11 mouse cellular contexts compared by ENCODE assay signal in the genomic region with DNA sequence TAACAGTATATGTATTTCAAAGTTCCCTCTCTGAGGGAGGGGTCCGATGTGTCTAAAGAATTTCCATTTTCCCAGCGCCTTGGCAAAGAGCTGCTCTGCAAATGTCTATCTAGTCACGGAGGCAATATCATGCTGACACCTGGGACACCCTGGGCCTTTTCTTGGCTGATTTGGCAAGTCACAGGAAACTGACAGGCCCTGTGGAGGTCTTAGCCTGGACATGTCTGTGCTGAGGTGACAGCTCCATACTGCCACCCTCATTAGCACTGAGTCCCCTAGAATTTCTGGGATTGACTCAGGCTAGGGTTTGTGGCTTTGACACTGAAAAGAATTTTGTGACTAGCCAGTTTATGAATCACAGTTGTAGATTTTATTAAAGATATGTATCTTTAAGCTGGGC.
"Had no signal": no experiment of that assay in that cellular context is flagged by ENCODE, and none has a peak within 500 bp of the region (broad histone marks: within the 10 kb centered on the region; RNA-seq: fewer than 3 reads in every experiment).

No protein-coding gene starts in this region.

- H3K9ac ChIP-seq: kidney, embryonic 15.5 days; limb, embryonic 13.5 days; liver, embryonic 14.5 days; midbrain, embryonic 13.5 days; neural tube, embryonic 15.5 days had no signal

- H3K4me2 ChIP-seq: kidney, embryonic 15.5 days; limb, embryonic 13.5 days; midbrain, embryonic 13.5 days; neural tube, embryonic 15.5 days had no signal

- H3K4me3 ChIP-seq: kidney, embryonic 15.5 days; limb, embryonic 13.5 days; midbrain, embryonic 13.5 days; neural tube, embryonic 15.5 days had no signal

- DNase-seq: kidney, postnatal 25 days; layer of hippocampus, postnatal 36 days; lung, adult 18-20 months; right cerebral cortex, adult 18-20 months; right cerebral cortex, postnatal 25 days; thymus, postnatal 36 days had no signal

- H3K27me3 ChIP-seq: kidney, embryonic 15.5 days; limb, embryonic 13.5 days; midbrain, embryonic 13.5 days; neural tube, embryonic 15.5 days had no signal

- H3K9me3 ChIP-seq: kidney, embryonic 15.5 days; limb, embryonic 13.5 days; midbrain, embryonic 13.5 days; neural tube, embryonic 15.5 days had no signal

- H3K4me1 ChIP-seq: kidney, embryonic 15.5 days; limb, embryonic 13.5 days; midbrain, embryonic 13.5 days; neural tube, embryonic 15.5 days had no signal

- H3K27ac ChIP-seq: kidney, embryonic 15.5 days; limb, embryonic 13.5 days; liver, embryonic 14.5 days; midbrain, embryonic 13.5 days; neural tube, embryonic 15.5 days had no signal
